Comparison of ENCODE assay signal across 10 mouse cellular contexts in genomic region chr7:130968537-130968936, GRCm38 (mm10). TPM values are rescaled to one million over a fixed set of nuclear protein-coding genes. Genes with fewer than 3 reads are reported as not detected.
A peak's percentile ranks its signal among the peaks of the same experiment; 100 is the strongest.
DNase-seq lines count a peak whose midpoint lies in the region; ATAC-seq and TF ChIP-seq lines count a peak whose summit lies in the region.
"Had no signal": no experiment of that assay in that cellular context is flagged by ENCODE, and none has a peak within 500 bp of the region (broad histone marks: within the 10 kb centered on the region; RNA-seq: fewer than 3 reads in every experiment).

No protein-coding gene starts in this region.

- no peaks in the 10 kb centered on the region for H3K27me3 ChIP-seq in liver, adult 2 months (ENCODE audit: control insufficient read depth, insufficient read depth, low read length)
- H3K27me3 ChIP-seq in liver, embryonic 11.5 days (replicated peaks; ENCODE audit: control insufficient read depth, insufficient read depth, low read length): no peaks in the 10 kb centered on the region
- no peaks in the 10 kb centered on the region for H3K27me3 ChIP-seq in kidney, embryonic 15.5 days
- H3K27me3 ChIP-seq: liver, embryonic 15.5 days had no signal

- 59% methylated on average over 7 of the region's 7 CpGs for WGBS in liver, adult 2 months
- 52% methylated on average over 7 of the region's 7 CpGs for WGBS in liver, embryonic 11.5 days
- 58% methylated on average over 7 of the region's 7 CpGs for WGBS in kidney, embryonic 15.5 days

- H3K9ac ChIP-seq in liver, adult 2 months (ENCODE audit: low read depth, low read length): no peak overlapping the region
- no peak overlapping the region for H3K9ac ChIP-seq in liver, embryonic 11.5 days (ENCODE audit: low read depth, low read length)
- no peak overlapping the region for H3K9ac ChIP-seq in kidney, embryonic 15.5 days
- H3K9ac ChIP-seq: liver, embryonic 15.5 days had no signal

- no peaks in the 10 kb centered on the region for H3K9me3 ChIP-seq in liver, embryonic 11.5 days (ENCODE audit: control insufficient read depth, low read length)
- no peaks in the 10 kb centered on the region for H3K9me3 ChIP-seq in kidney, embryonic 15.5 days (replicated peaks)
- H3K9me3 ChIP-seq: liver, embryonic 15.5 days had no signal

- no peak for DNase-seq in liver, adult 2 months (ENCODE audit: extremely low read depth, low read depth, low spot score)
- no peak for DNase-seq in liver, embryonic 11.5 days (ENCODE audit: low spot score)
- DNase-seq in adrenal gland, adult 2 months: peak; percentile 80
- peak; percentile 55 to 60 for DNase-seq in gastrocnemius, postnatal 36 days
- DNase-seq in lung, postnatal 14 days: peak; percentile 28
- DNase-seq in spleen, postnatal 36 days (ENCODE audit: low spot score in 2 of 2): no peak

- intact Hi-C loops in gastrocnemius, postnatal 36 days (cut with DNase I): no loop called here

- no peaks in the 10 kb centered on the region for H3K36me3 ChIP-seq in liver, adult 2 months (ENCODE audit: control insufficient read depth, insufficient read depth, low read length)
- no peaks in the 10 kb centered on the region for H3K36me3 ChIP-seq in liver, embryonic 11.5 days (ENCODE audit: control insufficient read depth, insufficient read depth, low read length)
- H3K36me3 ChIP-seq in kidney, embryonic 15.5 days: no peaks in the 10 kb centered on the region
- H3K36me3 ChIP-seq: liver, embryonic 15.5 days had no signal

- H3K4me1 ChIP-seq in liver, adult 2 months (ENCODE audit: control insufficient read depth, insufficient read depth, low read length): no peaks in the 10 kb centered on the region
- no peaks in the 10 kb centered on the region for H3K4me1 ChIP-seq in liver, embryonic 11.5 days (replicated peaks; ENCODE audit: control insufficient read depth, insufficient read depth, low read length)
- peaks cover 19% of the 10 kb centered on the region for H3K4me1 ChIP-seq in kidney, embryonic 15.5 days
- H3K4me1 ChIP-seq: liver, embryonic 15.5 days had no signal

- no peak for ATAC-seq in liver, embryonic 11.5 days (replicated peaks; ENCODE audit: low FRiP score)
- ATAC-seq in erythroblast, adult 5-6 weeks (replicated peaks; ENCODE audit: low FRiP score, poor library complexity, severe bottlenecking): no peak
- no peak for ATAC-seq in kidney, embryonic 15.5 days (replicated peaks; ENCODE audit: low FRiP score)

- TF ChIP-seq POLR2A in liver, adult 2 months (IDR thresholded peaks at IDR 0.05; ENCODE audit: extremely low read depth, insufficient read depth, low read length): no peak

- TF ChIP-seq CTCF in liver, adult 2 months (IDR thresholded peaks at IDR 0.05; ENCODE audit: low read depth, low read length): peak; percentile 28; the same call in 1 of the 2 replicates

- H3K4me2 ChIP-seq in liver, embryonic 11.5 days: no peak overlapping the region
- H3K4me2 ChIP-seq in kidney, embryonic 15.5 days: no peak overlapping the region
- H3K4me2 ChIP-seq: liver, embryonic 15.5 days had no signal

- no peak overlapping the region; the same call in 1 of the 2 replicates for H3K27ac ChIP-seq in liver, adult 2 months (replicated peaks; ENCODE audit: insufficient read depth, low read depth, low read length)
- H3K27ac ChIP-seq in liver, embryonic 11.5 days (ENCODE audit: low read depth, low read length): no peak overlapping the region
- no peak overlapping the region for H3K27ac ChIP-seq in kidney, embryonic 15.5 days
- H3K27ac ChIP-seq: liver, embryonic 15.5 days had no signal

- no peaks in the 10 kb centered on the region for H3K79me2 ChIP-seq in liver, adult 2 months (ENCODE audit: control insufficient read depth, insufficient read depth, low read length)

- H3K4me3 ChIP-seq in liver, adult 2 months (ENCODE audit: insufficient read depth, low read depth, low read length): no peak overlapping the region
- no peak overlapping the region for H3K4me3 ChIP-seq in liver, embryonic 11.5 days (ENCODE audit: low read depth, low read length)
- H3K4me3 ChIP-seq in kidney, embryonic 15.5 days (replicated peaks): no peak overlapping the region
- H3K4me3 ChIP-seq: liver, embryonic 15.5 days had no signal

RNA-seq across cellular contexts. Expression of gene Htra1, which starts 32.6 kb away (rescaled TPM):
- total RNA-seq in liver, adult 2 months (2014; rRNA removed): 3.2 and 3.6 TPM in 2 replicates
- polyA plus RNA-seq in liver, adult 2 months (2012; rRNA removed): 2.6 and 3.1 TPM in 2 replicates
- polyA plus RNA-seq in liver, embryonic 11.5 days (2014; fragmentation: Nextera tagmentation; extraction: Ambion mirVana): 1.2 and 3.3 TPM in 2 replicates
- 10 to 100 TPM; 34.5 to 87.0 TPM for total RNA-seq in adrenal gland, adult 2 months (2021)
- 90.6 and 134 TPM in 2 replicates for polyA plus RNA-seq in adrenal gland, adult 2 months (2012; rRNA removed)
- total RNA-seq in gastrocnemius, postnatal 36 days (2021): 10 to 100 TPM; 27.6 to 37.8 TPM
- total RNA-seq in erythroblast, adult 5-6 weeks (2015; ENCODE audit: low replicate concordance): not detected in 2 replicates
- total RNA-seq in erythroblast, adult 5-6 weeks (2017; ENCODE audit: low replicate concordance): not detected in 2 replicates
- 13.4 and 14.3 TPM in 2 replicates for polyA plus RNA-seq in kidney, embryonic 15.5 days (2015; fragmentation: Nextera tagmentation; extraction: Ambion mirVana)
- total RNA-seq: hematopoietic stem cell, adult 5-6 weeks had no signal

Comparison
In these comparisons a context has a peak if more than half of its experiments do, and no peak if none do; other contexts are left out.
1. DNase-seq: peak in adrenal gland, adult 2 months (single experiment), gastrocnemius, postnatal 36 days (2 of 2) and lung, postnatal 14 days (single experiment); none in liver, adult 2 months (single experiment), liver, embryonic 11.5 days (single experiment) and spleen, postnatal 36 days (0 of 2).